Comparison of ENCODE assay signal across 8 mouse cellular contexts in genomic region chr4:63409908-63410582, GRCm38 (mm10). TPM values are rescaled to one million over a fixed set of nuclear protein-coding genes. Genes with fewer than 3 reads are reported as not detected.
DNase-seq lines count a peak whose midpoint lies in the region; ATAC-seq and TF ChIP-seq lines count a peak whose summit lies in the region.

No protein-coding gene starts in this region.

- no peak for TF ChIP-seq POLR2A in small intestine, adult 2 months (IDR thresholded peaks at IDR 0.05; ENCODE audit: low read depth, low read length)

- peak; percentile 56 for ATAC-seq in activated CD4-positive, CD25-positive, alpha-beta regulatory T cell, adult 4 months
- ATAC-seq in erythroblast, adult 5-6 weeks (replicated peaks; ENCODE audit: low FRiP score, poor library complexity, severe bottlenecking), result peak; percentile 59
- ATAC-seq in heart, embryonic 14.5 days (ENCODE audit: insufficient number of reproducible peaks, insufficient read depth, low FRiP score, low read depth), result peak; percentile 52

- intact Hi-C loops in left cerebral cortex, postnatal 10 days (cut with DNase I), result loop anchor here (5.0 kb wide), 1 partner anchor 253 kb away; no protein-coding TSS in a partner anchor

- H3K27ac ChIP-seq in heart, embryonic 14.5 days (replicated peaks in 1 of 2; ENCODE audit: control insufficient read depth in 1 of 2, insufficient read depth in 1 of 2, low read depth in 2 of 2, low read length in 2 of 2), result peak overlapping the region in 1 of 2 experiments; percentile 24; a peak in 1 of 4 replicates
- H3K27ac ChIP-seq in small intestine, adult 2 months (ENCODE audit: insufficient read depth, low read depth, low read length), result 0 out of 2 replicates have a peak overlapping the region, but pooled peaks have one; percentile 20

- peak overlapping the region; percentile 99 for H3K4me2 ChIP-seq in heart, embryonic 14.5 days (ENCODE audit: low read length)

- peak overlapping the region; percentile 65 for H3K9ac ChIP-seq in heart, embryonic 14.5 days (ENCODE audit: low read length)

- TF ChIP-seq CTCF in small intestine, adult 2 months (IDR thresholded peaks at IDR 0.05; ENCODE audit: extremely low read depth, insufficient read length, insufficient replicate concordance, low read depth, low read length), result no peak

- H3K9me3 ChIP-seq in heart, embryonic 14.5 days (ENCODE audit: control insufficient read depth, low read length), result no peaks in the 10 kb centered on the region
- no peaks in the 10 kb centered on the region for H3K9me3 ChIP-seq in megakaryocyte, embryonic 14.5 days

- peaks cover 14 to 30% of the 10 kb centered on the region in 2 experiments for H3K4me1 ChIP-seq in heart, embryonic 14.5 days (ENCODE audit: control insufficient read depth in 2 of 2, insufficient read depth in 2 of 2, low read length in 2 of 2)
- peaks cover 44% of the 10 kb centered on the region for H3K4me1 ChIP-seq in megakaryocyte, embryonic 14.5 days
- H3K4me1 ChIP-seq in small intestine, adult 2 months (ENCODE audit: control insufficient read depth, insufficient read depth, insufficient read length, low read length), result peaks cover 6% of the 10 kb centered on the region; the same call in 1 of the 2 replicates

- H3K27me3 ChIP-seq in heart, embryonic 14.5 days (ENCODE audit: control insufficient read depth, insufficient read depth, low read length), result 0 out of 2 replicates have a peak, but pooled peaks cover 4% of the 10 kb centered on the region
- peaks cover 57% of the 10 kb centered on the region for H3K27me3 ChIP-seq in megakaryocyte, embryonic 14.5 days (replicated peaks)
- no peaks in the 10 kb centered on the region for H3K27me3 ChIP-seq in small intestine, adult 2 months (ENCODE audit: control insufficient read depth, insufficient read depth, low read length)

- H3K4me3 ChIP-seq in heart, embryonic 14.5 days (ENCODE audit: control insufficient read depth in 1 of 2, insufficient read depth in 1 of 2, low read depth in 1 of 2, low read length in 2 of 2), result peak overlapping the region; percentile 57 to 61
- H3K4me3 ChIP-seq in megakaryocyte, embryonic 14.5 days (replicated peaks), result peak overlapping the region; percentile 92
- H3K4me3 ChIP-seq in small intestine, adult 2 months (ENCODE audit: low read depth, low read length), result peak overlapping the region; percentile 82

- peak; percentile 35 for DNase-seq in cerebellum, adult 11-12 months
- DNase-seq in cerebellum, adult 8-10 months, result no peak
- peak; percentile 36 to 80 for DNase-seq in left cerebral cortex, postnatal 10 days (ENCODE audit: extremely low spot score in 1 of 2, low spot score in 2 of 2)

- no peaks in the 10 kb centered on the region for H3K36me3 ChIP-seq in heart, embryonic 14.5 days (ENCODE audit: control insufficient read depth, insufficient read depth, low read length)
- H3K36me3 ChIP-seq in megakaryocyte, embryonic 14.5 days (replicated peaks; ENCODE audit: low read length), result no peaks in the 10 kb centered on the region
- no peaks in the 10 kb centered on the region for H3K36me3 ChIP-seq in small intestine, adult 2 months (ENCODE audit: control insufficient read depth, insufficient read depth, low read length)

- WGBS in heart, embryonic 14.5 days, result under 1% methylated on average over 39 of the region's 39 CpGs
- 1% methylated on average over 39 of the region's 39 CpGs for WGBS in small intestine, adult 2 months

RNA-seq across cellular contexts. Expression of gene Akna, which starts 6.9 kb away (rescaled TPM):
- 100 to 1,000 TPM in 1 of 2 experiments, 10 to 100 TPM in 1; 72.4 to 116 TPM for polyA plus RNA-seq in activated CD4-positive, CD25-positive, alpha-beta regulatory T cell, adult 4 months (2017; shearing (Covaris generic))
- 16.9 and 18.4 TPM in 2 replicates for total RNA-seq in erythroblast, adult 5-6 weeks (2015; ENCODE audit: low replicate concordance)
- total RNA-seq in erythroblast, adult 5-6 weeks (2017; ENCODE audit: low replicate concordance), result 8.2 and 9.5 TPM in 2 replicates
- 1.9 and 2.2 TPM in 2 replicates for polyA plus RNA-seq in heart, embryonic 14.5 days (2014; fragmentation: Nextera tagmentation; extraction: Ambion mirVana)
- total RNA-seq in left cerebral cortex, postnatal 10 days (2021), result 1 to 10 TPM; 3.4 to 4.8 TPM
- 2.5 and 12.0 TPM in 2 replicates for polyA plus RNA-seq in megakaryocyte, embryonic 14.5 days (2012; ENCODE audit: insufficient read depth, low replicate concordance)
- polyA plus RNA-seq in small intestine, adult 2 months (2012; rRNA removed), result 8.1 and 11.5 TPM in 2 replicates

RNA-seq across cellular contexts. Expression of gene Orm2, which starts 47.8 kb away (rescaled TPM):
- polyA plus RNA-seq in activated CD4-positive, CD25-positive, alpha-beta regulatory T cell, adult 4 months (2017; shearing (Covaris generic)), result 1 to 10 TPM in 1 of 2 experiments, not detected in 1; 1.0 TPM
- total RNA-seq in erythroblast, adult 5-6 weeks (2015; ENCODE audit: low replicate concordance), result not detected in 2 replicates
- not detected in 2 replicates for total RNA-seq in erythroblast, adult 5-6 weeks (2017; ENCODE audit: low replicate concordance)
- not detected in 2 replicates for polyA plus RNA-seq in heart, embryonic 14.5 days (2014; fragmentation: Nextera tagmentation; extraction: Ambion mirVana)
- total RNA-seq in left cerebral cortex, postnatal 10 days (2021), result not detected
- polyA plus RNA-seq in megakaryocyte, embryonic 14.5 days (2012; ENCODE audit: insufficient read depth, low replicate concordance), result not detected in 2 replicates
- polyA plus RNA-seq in small intestine, adult 2 months (2012; rRNA removed), result not detected in 2 replicates

RNA-seq across cellular contexts. Expression of gene Orm3, which starts 54.1 kb away (rescaled TPM):
- under 1 TPM in 1 of 2 experiments, not detected in 1; 0.60 TPM for polyA plus RNA-seq in activated CD4-positive, CD25-positive, alpha-beta regulatory T cell, adult 4 months (2017; shearing (Covaris generic))
- total RNA-seq in erythroblast, adult 5-6 weeks (2015; ENCODE audit: low replicate concordance), result not detected in 2 replicates
- not detected in 2 replicates for total RNA-seq in erythroblast, adult 5-6 weeks (2017; ENCODE audit: low replicate concordance)
- not detected in 2 replicates for polyA plus RNA-seq in heart, embryonic 14.5 days (2014; fragmentation: Nextera tagmentation; extraction: Ambion mirVana)
- not detected for total RNA-seq in left cerebral cortex, postnatal 10 days (2021)
- polyA plus RNA-seq in megakaryocyte, embryonic 14.5 days (2012; ENCODE audit: insufficient read depth, low replicate concordance), result not detected in 2 replicates
- polyA plus RNA-seq in small intestine, adult 2 months (2012; rRNA removed), result not detected in 2 replicates
